ENCODE assay signal across 8 mouse cellular contexts in genomic region chr19:4181892-4182291, GRCm38 (mm10). TPM values are rescaled to one million over a fixed set of nuclear protein-coding genes. Genes with fewer than 3 reads are reported as not detected.
DNase-seq lines count a peak whose midpoint lies in the region.
"Had no signal": no experiment of that assay in that cellular context is flagged by ENCODE, and none has a peak within 500 bp of the region (broad histone marks: within the 10 kb centered on the region; RNA-seq: fewer than 3 reads in every experiment).

No protein-coding gene starts in this region.

- peak; percentile 72 to 74 for DNase-seq in left cerebral cortex, adult 18-20 months (ENCODE audit: low spot score in 2 of 2)
- no peak for DNase-seq in left cerebral cortex, adult 11 months (ENCODE audit: low spot score)
- peak; percentile 58 for DNase-seq in MN1 (ENCODE audit: low spot score)
- peak; percentile 82 to 85 for DNase-seq in adrenal gland, postnatal 36 days
- peak; percentile 87 for DNase-seq in induced T-regulatory cell, adult 2 months (ENCODE audit: low read depth)
- peak; percentile 63 for DNase-seq in mesoderm, embryonic 11.5 days (ENCODE audit: low read depth, low spot score)
- DNase-seq in cerebellum, postnatal 4 days (ENCODE audit: low spot score in 2 of 2): no peak
- DNase-seq: liver, embryonic 13.5 days had no signal

RNA-seq across cellular contexts. Expression of gene Carns1, which starts 6.6 kb away (rescaled TPM):
- 1 to 10 TPM; 5.1 to 9.2 TPM for total RNA-seq in left cerebral cortex, adult 18-20 months (2021)
- total RNA-seq in adrenal gland, postnatal 36 days (2021): 1 to 10 TPM; 2.0 to 2.8 TPM

RNA-seq across cellular contexts. Expression of gene Tbc1d10c, which starts 9.2 kb away (rescaled TPM):
- 1 to 10 TPM; 1.0 to 1.1 TPM for total RNA-seq in left cerebral cortex, adult 18-20 months (2021)
- total RNA-seq in adrenal gland, postnatal 36 days (2021): 1 to 10 TPM in 1 of 2 experiments, under 1 TPM in 1; 0.70 to 1.0 TPM

RNA-seq across cellular contexts. Expression of gene Ppp1ca, which starts 10.0 kb away (rescaled TPM):
- 100 to 1,000 TPM; 303 to 333 TPM for total RNA-seq in left cerebral cortex, adult 18-20 months (2021)
- 100 to 1,000 TPM; 403 to 410 TPM for total RNA-seq in adrenal gland, postnatal 36 days (2021)

RNA-seq across cellular contexts. Expression of gene Rps6kb2, which starts 18.7 kb away (rescaled TPM):
- total RNA-seq in left cerebral cortex, adult 18-20 months (2021): 10 to 100 TPM; 32.5 to 34.5 TPM
- 10 to 100 TPM; 27.6 to 37.5 TPM for total RNA-seq in adrenal gland, postnatal 36 days (2021)

RNA-seq across cellular contexts. Expression of gene Rad9a, which starts 19.6 kb away (rescaled TPM):
- 10 to 100 TPM in 1 of 2 experiments, 1 to 10 TPM in 1; 7.2 to 10.1 TPM for total RNA-seq in left cerebral cortex, adult 18-20 months (2021)
- 1 to 10 TPM; 7.6 TPM for total RNA-seq in adrenal gland, postnatal 36 days (2021)

Comparison
In these comparisons a context has a peak if more than half of its experiments do, and no peak if none do; other contexts are left out.
1. DNase-seq: peak in left cerebral cortex, adult 18-20 months (2 of 2), MN1 (single experiment), adrenal gland, postnatal 36 days (2 of 2), induced T-regulatory cell, adult 2 months (single experiment) and mesoderm, embryonic 11.5 days (single experiment); none in left cerebral cortex, adult 11 months (single experiment) and cerebellum, postnatal 4 days (0 of 2).